Mouse (Mus musculus): ENCODE measurements at regions not wholly inside any gene's neighbourhood (a gene's known extent, or its start where the extent isn't known, plus 50 kb on each side); places are given as distances from the start of the nearest gene placed in this dataset.

- no peak for TF ChIP-seq POLR2A (IDR thresholded peaks at IDR 0.05; ENCODE audit: control insufficient read depth, extremely low read depth, insufficient read depth, low read length, poor library complexity)
- TF ChIP-seq CTCF (IDR thresholded peaks at IDR 0.05; ENCODE audit: borderline replicate concordance, control insufficient read depth, extremely low read depth, insufficient read depth, low read length, poor library complexity): no peak
Measured at GRCm38 (mm10) chr17:45885461-45886336, 146.5 kb downstream of the Vegfa start.
